Mouse (Mus musculus): ENCODE measurements at regions not wholly inside any gene's neighbourhood (a gene's known extent, or its start where the extent isn't known, plus 50 kb on each side); places are given as distances from the start of the nearest gene placed in this dataset.
A peak's percentile ranks its signal among the peaks of the same experiment; 100 is the strongest.

- no peak overlapping the region for H3K27ac ChIP-seq (ENCODE audit: low read depth)
- 15% methylated on average over 12 of the region's 12 CpGs for WGBS (ENCODE audit: insufficient replicate concordance)
- DNase-seq (no peak), ATAC-seq (no peak)
- H3K4me1 ChIP-seq (ENCODE audit: insufficient read depth), result no peaks in the 10 kb centered on the region
- TF ChIP-seq EP300 (IDR thresholded peaks at IDR 0.05; ENCODE audit: low read depth), result no peak
- TF ChIP-seq CTCF (IDR thresholded peaks at IDR 0.05; ENCODE audit: low read depth), result no peak
- H3K36me3 ChIP-seq (replicated peaks; ENCODE audit: insufficient read depth, low read length), result no peaks in the 10 kb centered on the region
- no peak overlapping the region for H3K4me3 ChIP-seq (ENCODE audit: low read depth, low read length)
- no peaks in the 10 kb centered on the region for H3K27me3 ChIP-seq (ENCODE audit: insufficient read depth, low read length)
- no peak overlapping the region for H3K4me2 ChIP-seq (ENCODE audit: low read depth, low read length)
- H3K9ac ChIP-seq (replicated peaks), result no peak overlapping the region
- H3K9me3 ChIP-seq (ENCODE audit: low read length), result no peaks in the 10 kb centered on the region
These were observed 124.5 kb downstream of the 3100002H09Rik start for GRCm38 (mm10) chr4:124485941-124486581.

- Histone ChIP-seq H3K4me3 (ENCODE audit: low read depth, low read length) (no peak overlapping the region), H3K4me1 (ENCODE audit: insufficient read depth) (no peaks in the 10 kb centered on the region), H3K27me3 (ENCODE audit: insufficient read depth, low read length) (peaks cover under 1% of the 10 kb centered on the region; the same call in 1 of the 2 replicates), H3K4me2 (ENCODE audit: low read depth, low read length) (no peak overlapping the region), H3K9ac (replicated peaks) (no peak overlapping the region), H3K36me3 (replicated peaks; ENCODE audit: insufficient read depth, low read length) (no peaks in the 10 kb centered on the region), H3K9me3 (ENCODE audit: low read length) (no peaks in the 10 kb centered on the region), H3K27ac (ENCODE audit: low read depth) (no peak overlapping the region)
- 29% methylated on average over 19 of the region's 19 CpGs for WGBS (ENCODE audit: insufficient replicate concordance)
- DNase-seq (no peak), ATAC-seq (no peak)
- TF ChIP-seq CTCF (IDR thresholded peaks at IDR 0.05; ENCODE audit: low read depth) (no peak), EP300 (IDR thresholded peaks at IDR 0.05; ENCODE audit: low read depth) (no peak)
These were observed 125.7 kb downstream of the 3100002H09Rik start for GRCm38 (mm10) chr4:124484613-124485586.

GRCm38 (mm10) chr4:124477870-124478301 is 132.7 kb downstream of the 3100002H09Rik start:
- 1% methylated on average over 20 of the region's 22 CpGs for WGBS (ENCODE audit: insufficient replicate concordance)
- Histone ChIP-seq H3K27me3 (ENCODE audit: insufficient read depth, low read length) (peaks cover 13% of the 10 kb centered on the region), H3K27ac (ENCODE audit: low read depth) (no peak overlapping the region), H3K4me2 (ENCODE audit: low read depth, low read length) (peak overlapping the region; percentile 62), H3K9me3 (ENCODE audit: low read length) (no peaks in the 10 kb centered on the region), H3K9ac (replicated peaks) (no peak overlapping the region), H3K4me3 (ENCODE audit: low read depth, low read length) (peak overlapping the region; percentile 19), H3K4me1 (ENCODE audit: insufficient read depth) (0 out of 2 replicates have a peak, but pooled peaks cover 2% of the 10 kb centered on the region), H3K36me3 (replicated peaks; ENCODE audit: insufficient read depth, low read length) (no peaks in the 10 kb centered on the region)
- DNase-seq (peak; percentile 33), ATAC-seq (peak; percentile 49; the same call in 1 of the 2 replicates)
- no peak for TF ChIP-seq EP300 (IDR thresholded peaks at IDR 0.05; ENCODE audit: low read depth)
- TF ChIP-seq CTCF (IDR thresholded peaks at IDR 0.05; ENCODE audit: low read depth), result no peak

GRCm38 (mm10) chr4:124477359-124477868 is 133.2 kb downstream of the 3100002H09Rik start:
- H3K4me3 ChIP-seq (ENCODE audit: low read depth, low read length), result no peak overlapping the region
- ATAC-seq, result no peak
- H3K27me3 ChIP-seq (ENCODE audit: insufficient read depth, low read length), result peaks cover 13% of the 10 kb centered on the region
- TF ChIP-seq EP300 (IDR thresholded peaks at IDR 0.05; ENCODE audit: low read depth), result no peak
- no peak for TF ChIP-seq CTCF (IDR thresholded peaks at IDR 0.05; ENCODE audit: low read depth)
- H3K4me2 ChIP-seq (ENCODE audit: low read depth, low read length), result peak overlapping the region; percentile 62
- no peak for DNase-seq
- WGBS (ENCODE audit: insufficient replicate concordance), result 26% methylated on average over 14 of the region's 14 CpGs
- H3K9me3 ChIP-seq (ENCODE audit: low read length), result no peaks in the 10 kb centered on the region
- H3K9ac ChIP-seq (replicated peaks), result no peak overlapping the region
- H3K27ac ChIP-seq (ENCODE audit: low read depth), result no peak overlapping the region
- no peaks in the 10 kb centered on the region for H3K36me3 ChIP-seq (replicated peaks; ENCODE audit: insufficient read depth, low read length)
- 0 out of 2 replicates have a peak, but pooled peaks cover 2% of the 10 kb centered on the region for H3K4me1 ChIP-seq (ENCODE audit: insufficient read depth)

- Histone ChIP-seq H3K27me3 (ENCODE audit: insufficient read depth, low read length) (no peaks in the 10 kb centered on the region), H3K36me3 (replicated peaks; ENCODE audit: insufficient read depth, low read length) (no peaks in the 10 kb centered on the region), H3K4me2 (ENCODE audit: low read depth, low read length) (no peak overlapping the region), H3K4me3 (ENCODE audit: low read depth, low read length) (no peak overlapping the region), H3K9ac (replicated peaks) (no peak overlapping the region), H3K4me1 (ENCODE audit: insufficient read depth) (no peaks in the 10 kb centered on the region), H3K9me3 (ENCODE audit: low read length) (no peaks in the 10 kb centered on the region), H3K27ac (ENCODE audit: low read depth) (no peak overlapping the region)
- TF ChIP-seq EP300 (IDR thresholded peaks at IDR 0.05; ENCODE audit: low read depth) (no peak), CTCF (IDR thresholded peaks at IDR 0.05; ENCODE audit: low read depth) (no peak)
- WGBS (ENCODE audit: insufficient replicate concordance), result 83% methylated on average over 18 of the region's 18 CpGs
- ATAC-seq (no peak), DNase-seq (no peak)
These were observed 145.3 kb downstream of the 3100002H09Rik start for GRCm38 (mm10) chr4:124465229-124465820.

All from liver, postnatal 0 days (tissue).